Mouse (Mus musculus) brain, embryonic 14.5 days (tissue): ENCODE data around the gene Irf2bp1.

Experiments
- CTCF ChIP-seq: fragments of 200-500 bp; IDR thresholded peaks from 2 replicates; pipeline ENCODE4 v1.5.1; 2012; ENCODE audit warnings: inconsistent platforms, mild to moderate bottlenecking, moderate library complexity, borderline replicate concordance; ENCODE audit not compliant: insufficient read depth, insufficient read length; ENCODE audit errors: extremely low read depth
- POLR2A ChIP-seq: fragments of 200-500 bp; IDR thresholded peaks from 2 replicates; pipeline ENCODE4 v1.6.1; 2012; ENCODE audit warnings: mild to moderate bottlenecking, inconsistent platforms, borderline replicate concordance; ENCODE audit not compliant: poor library complexity, insufficient read depth, insufficient read length, severe bottlenecking; ENCODE audit errors: extremely low read depth

DNA sequence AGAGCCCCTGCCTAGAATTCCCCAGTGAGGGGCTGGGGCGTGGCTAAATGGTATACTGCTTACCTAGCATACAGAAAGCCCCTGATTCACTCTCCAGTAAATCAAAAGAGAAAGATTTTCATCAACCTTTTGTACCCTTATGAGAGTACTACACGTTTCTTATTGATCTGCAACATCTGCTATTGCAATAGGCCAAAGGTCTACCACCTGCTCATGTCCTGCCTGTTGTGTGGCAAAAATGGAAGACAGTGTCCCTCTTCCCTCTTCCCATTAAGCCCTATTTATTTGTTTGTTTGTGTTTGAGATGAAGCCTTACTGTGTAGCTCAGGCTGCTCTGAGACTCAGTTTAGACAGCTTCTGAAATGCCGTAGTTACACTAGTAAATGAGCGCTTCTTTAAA, 12.2 kb downstream of the Irf2bp1 start:
- TF ChIP-seq CTCF = no peak
- no peak for TF ChIP-seq POLR2A
